Mouse (Mus musculus) neural tube, embryonic 10.5 days (tissue): ENCODE results near the gene Adcy2.

Experiments
- DNase-seq: peaks from one replicate; pipeline ENCODE4 v3.0.0-alpha.2; 2017; ENCODE audit warnings: low spot score; ENCODE audit errors: extremely low spot score

Gene Adcy2

DNA sequence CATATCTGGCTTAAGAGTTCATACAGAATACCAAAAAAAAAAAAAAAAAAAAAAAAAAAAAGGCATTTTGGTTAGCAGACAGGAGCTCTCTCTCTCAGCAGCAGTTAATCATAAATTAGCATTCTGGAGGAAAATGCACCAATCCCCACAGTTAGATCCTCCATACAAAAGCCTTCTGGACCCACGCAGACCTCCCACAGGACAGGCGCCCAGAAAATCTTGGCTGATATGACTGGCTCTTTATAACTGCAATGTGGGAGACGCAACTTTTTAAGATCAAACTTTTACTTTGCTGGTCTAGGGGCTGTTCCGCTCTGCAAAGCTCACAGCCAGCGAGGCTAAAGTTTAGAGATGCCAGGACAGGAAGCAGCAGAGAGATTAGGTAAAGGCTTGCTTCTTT, 37.8 kb downstream of the Adcy2 start:
- DNase-seq: no peak

- DNase-seq: no peak
These were observed 38.8 kb downstream of the Adcy2 start for GRCm38 (mm10) chr13:68960513-68960912.

GRCm38 (mm10) chr13:68959406-68959805, 39.9 kb downstream of the Adcy2 start:
- no peak for DNase-seq

DNA sequence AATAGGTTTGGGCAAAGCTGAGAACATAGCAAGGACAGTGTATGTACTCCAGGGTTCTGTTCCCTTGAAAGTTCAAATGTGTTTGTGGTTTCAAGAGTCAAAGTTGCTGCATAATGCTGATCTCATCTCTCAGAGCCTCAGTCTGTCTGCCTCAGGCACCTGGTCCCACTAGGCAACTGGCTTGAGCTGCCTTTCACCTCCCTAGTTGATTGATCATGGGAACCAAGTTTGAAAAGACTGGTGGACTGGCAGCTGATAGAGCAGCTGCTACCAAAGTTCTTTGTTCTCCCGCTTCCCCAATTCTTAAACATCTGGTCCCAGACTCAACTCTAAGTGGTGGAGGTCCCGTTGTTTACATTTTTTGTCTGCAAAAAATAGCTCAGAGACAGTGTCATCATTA, 56.6 kb downstream of the Adcy2 start:
- DNase-seq: no peak

- DNase-seq: no peak
These were observed 57.9 kb downstream of the Adcy2 start for GRCm38 (mm10) chr13:68941429-68941828.

- DNase-seq: no peak
These were observed 67.1 kb downstream of the Adcy2 start for GRCm38 (mm10) chr13:68932283-68932647.

DNA sequence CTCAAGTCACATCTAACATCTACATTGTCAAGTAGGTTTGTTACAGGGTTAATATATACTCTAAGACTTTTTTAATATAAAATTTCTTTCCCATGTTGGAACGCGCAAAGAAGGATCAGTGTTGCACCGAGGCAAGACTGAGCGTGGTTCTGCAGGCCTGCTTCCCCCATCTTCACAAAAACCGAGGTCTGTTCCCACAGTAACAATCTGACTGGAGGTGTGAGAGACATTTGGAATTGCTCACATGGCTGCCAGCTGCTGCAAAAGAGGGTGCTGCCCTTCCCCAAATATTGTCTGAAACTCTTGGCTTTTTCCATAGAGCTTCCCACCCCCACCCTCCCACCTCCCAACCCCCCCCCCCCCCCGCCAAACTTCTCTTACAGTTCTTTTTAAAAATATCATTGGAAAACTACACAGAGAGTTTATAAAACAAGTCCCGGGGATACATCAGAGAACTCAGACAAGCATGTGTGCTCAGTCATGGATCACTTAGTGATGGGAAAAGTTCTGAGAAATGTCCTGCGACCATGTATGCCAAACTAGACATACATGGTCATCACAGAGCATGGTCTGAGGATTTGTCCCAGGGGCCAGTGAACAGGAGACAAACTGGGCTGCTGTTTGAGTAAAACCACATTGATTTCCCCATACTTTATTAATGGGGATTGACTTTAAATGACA, 67.6 kb downstream of the Adcy2 start:
- no peak for DNase-seq

DNA sequence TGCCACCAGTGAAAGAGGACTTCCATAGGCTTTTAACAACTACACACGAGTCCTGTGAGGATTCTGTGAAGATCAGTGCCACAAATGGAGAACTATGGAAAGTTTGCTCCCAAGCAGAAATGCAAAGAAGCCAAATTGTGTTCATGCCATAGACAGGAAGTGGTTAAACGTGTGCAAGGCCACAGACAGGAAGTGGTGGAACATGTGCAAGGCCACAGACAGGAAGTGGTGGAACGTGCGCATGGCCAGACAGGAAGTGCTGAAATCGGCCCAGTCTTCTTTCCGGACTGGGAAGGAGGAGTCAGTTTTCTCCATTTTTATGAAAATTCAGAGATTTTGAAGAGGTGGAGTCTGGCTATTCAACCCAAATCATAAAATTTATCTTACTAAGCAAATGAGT, 70.9 kb downstream of the Adcy2 start:
- no peak for DNase-seq

DNA sequence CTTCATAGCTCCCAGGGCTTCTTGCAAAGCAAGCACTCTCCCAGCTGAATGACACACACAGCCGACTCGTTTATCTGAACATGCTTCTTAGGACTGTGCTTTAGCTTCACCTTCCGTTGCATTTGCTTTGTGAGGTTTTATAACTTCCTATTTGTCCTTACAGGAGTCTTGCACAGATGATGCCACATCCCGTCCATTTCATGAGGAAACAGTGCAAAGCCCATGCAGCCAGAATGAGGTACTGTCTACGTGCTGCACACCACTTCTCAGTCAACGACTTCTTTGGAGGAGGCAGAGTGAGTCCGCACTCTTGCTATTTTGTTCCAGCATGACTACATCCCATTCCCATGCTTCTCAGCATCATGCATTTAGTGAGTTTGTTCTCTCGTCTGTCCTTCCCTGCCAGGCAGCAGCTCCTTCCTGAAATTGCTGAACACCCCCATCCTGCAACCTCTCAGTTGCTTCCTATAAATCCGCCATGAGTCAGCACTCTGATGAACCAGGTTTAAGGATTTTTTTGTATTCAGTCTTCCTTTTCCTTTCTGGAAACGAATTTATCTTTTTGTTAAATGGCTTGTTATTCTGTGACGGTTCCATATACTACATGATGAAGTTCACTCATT, 85.6 kb downstream of the Adcy2 start:
- DNase-seq: no peak

- no peak for DNase-seq
These were observed 92.7 kb downstream of the Adcy2 start for GRCm38 (mm10) chr13:68906667-68907066.

DNA sequence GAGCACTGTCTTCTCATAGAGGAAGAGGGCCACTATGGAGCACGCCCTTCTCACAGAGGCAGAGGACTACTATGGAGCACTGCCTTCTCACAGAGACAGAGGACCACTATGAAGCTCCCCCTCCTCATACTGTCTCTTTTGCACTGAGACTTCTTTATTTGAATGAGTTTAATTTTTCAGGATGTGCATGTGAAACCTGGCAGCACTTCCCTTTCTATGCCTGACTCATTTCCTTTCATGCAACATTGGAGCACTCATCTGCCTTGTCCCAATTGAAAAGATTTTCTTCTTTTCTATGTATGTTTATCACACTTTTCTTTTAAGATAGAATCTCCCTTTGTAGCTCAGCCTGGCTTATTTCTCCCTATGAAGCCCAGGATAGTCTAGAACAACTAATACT, 96.6 kb downstream of the Adcy2 start:
- DNase-seq: no peak

DNA sequence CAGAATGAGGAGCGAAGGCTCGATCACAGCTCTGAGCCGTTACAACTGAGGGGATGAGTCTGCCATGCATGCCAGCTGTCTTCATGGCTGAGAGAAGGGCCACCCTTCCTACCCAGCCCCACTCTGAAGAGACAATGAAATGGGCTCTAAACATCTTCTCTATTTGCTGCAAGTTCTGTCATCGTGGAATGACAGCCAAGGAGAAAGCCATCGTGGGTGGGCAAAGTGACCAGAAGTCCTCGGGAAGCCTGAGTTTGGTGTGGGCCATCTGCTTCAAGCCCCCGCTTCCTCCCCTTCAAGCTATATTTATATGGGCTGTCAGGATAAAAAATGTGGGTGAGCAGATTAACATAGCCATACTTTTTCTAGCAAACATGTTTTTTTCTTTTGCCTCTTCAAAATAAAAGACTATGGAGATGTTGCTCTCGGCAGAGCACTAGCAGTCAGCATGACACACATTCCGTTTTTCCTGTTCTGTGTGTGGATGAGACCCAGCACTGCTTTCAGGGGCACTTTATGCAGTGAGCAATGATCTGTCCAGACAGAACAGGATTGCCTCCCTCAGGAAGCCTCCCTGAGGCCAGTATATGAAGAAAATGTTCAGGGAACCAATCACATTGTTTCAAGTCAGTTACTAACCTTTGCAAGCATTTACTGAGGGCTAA, 109.3 kb downstream of the Adcy2 start:
- no peak for DNase-seq

- DNase-seq: no peak
These were observed 130.6 kb downstream of the Adcy2 start for GRCm38 (mm10) chr13:68868776-68869175.

DNA sequence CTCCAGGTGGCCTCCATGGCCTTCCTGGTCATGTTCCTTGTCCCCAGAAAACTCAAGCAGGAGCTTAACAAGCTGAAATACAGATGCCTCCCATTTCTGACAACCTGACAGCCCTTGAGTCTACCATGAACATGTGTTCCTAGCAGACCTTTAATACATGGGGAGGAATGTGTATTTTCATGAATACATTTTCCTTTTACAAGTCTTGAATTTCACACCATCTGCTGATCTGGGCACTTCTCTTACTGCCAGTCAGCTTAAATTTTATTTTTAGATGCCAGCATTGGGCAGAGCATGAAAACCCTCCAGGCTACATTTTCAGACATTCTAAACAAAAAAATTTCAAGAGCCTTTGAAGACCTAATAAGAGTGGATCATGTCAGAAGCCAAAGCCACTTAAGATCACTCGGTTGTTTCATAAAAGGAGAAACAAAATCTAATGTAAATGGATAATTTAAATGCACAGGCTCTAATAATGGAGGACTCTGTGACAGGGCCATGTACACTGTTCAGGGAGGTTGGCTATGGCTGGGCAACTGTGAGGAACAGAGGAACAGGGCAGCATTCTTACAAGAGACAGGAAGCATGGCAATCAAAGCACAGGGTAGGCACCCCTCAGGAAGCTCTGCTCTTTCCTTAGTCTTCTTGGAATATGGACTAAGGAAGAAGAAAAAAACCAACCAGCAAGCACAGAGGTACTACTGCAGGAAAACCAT, 131.2 kb downstream of the Adcy2 start:
- DNase-seq: no peak

DNA sequence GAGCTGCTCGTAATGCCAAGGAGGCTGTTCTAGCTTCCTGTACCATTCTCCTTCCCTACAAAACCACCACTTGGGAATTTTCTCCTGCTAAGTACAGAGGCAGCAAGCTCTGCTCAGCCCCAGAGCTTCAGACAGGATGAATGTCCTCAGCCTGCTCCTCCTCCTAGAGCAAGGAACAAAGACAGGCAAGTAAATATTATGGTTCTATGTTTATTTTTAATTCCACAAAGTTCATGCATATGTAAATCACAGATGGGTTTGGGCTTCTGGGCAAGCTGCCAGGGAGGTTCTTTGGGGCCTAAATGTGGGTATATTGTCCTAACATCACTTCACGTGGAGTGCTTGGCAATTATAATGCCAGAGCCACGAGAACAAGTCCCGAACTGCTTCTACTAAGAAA, 139.3 kb downstream of the Adcy2 start:
- no peak for DNase-seq

DNA sequence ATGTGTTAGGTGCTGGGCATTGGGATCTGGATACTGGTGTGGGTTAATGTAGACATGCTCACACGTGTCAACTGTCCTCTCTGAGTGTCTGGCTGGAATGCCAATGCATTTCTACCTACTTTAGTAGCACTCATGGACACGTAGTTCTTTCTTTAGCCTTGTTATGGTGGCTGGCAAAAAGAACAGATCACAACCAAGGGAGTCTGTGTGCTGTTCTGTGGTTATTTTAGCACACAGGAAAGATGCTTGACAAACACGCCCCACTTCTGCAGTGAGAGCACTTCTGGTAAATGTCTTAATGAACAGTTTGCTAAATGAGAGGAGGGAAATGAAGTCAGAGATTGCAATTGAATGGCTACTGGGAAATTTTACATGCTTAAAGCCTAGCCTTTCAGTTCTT, 151.1 kb downstream of the Adcy2 start:
- no peak for DNase-seq

DNA sequence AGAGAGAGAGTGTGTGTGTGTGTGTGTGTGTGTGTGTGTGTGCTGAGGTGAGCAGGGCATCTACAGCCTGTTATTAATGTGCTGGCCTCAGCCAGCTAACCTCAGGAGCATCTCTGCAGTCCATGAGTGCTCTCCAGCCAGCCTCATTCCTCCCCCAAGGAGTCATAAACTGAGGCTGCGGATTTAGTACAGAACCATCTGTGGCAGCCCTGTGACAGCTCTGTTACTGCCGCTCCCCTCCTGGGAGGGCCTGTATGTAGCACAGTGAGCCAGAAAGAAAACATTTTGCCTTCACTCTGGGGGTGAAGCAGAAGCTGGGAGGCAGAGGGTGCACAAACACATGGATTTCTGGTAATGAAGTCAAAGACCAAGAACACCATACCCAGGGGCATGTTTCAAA, 159.8 kb downstream of the Adcy2 start:
- no peak for DNase-seq

DNA sequence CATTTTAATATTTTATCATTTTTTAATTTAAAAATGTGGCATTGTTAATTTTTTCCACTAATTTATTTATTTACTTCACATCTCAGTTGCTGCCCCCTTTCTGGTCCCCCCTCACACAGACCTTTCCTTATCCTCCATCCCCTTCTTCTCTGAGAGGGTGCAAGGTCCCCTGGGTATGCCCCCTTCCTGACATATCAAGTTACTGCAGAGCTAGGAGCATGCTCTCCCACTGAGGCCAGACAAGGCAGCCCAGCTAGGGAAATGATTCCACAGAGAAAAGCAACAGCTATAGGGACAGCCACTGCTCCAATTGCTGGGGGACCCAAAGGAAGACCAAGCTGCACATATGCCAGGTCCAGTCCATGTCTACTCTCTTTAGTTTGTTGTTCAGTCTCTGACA, 163.2 kb downstream of the Adcy2 start:
- DNase-seq: no peak

- no peak for DNase-seq
These were observed 163.8 kb downstream of the Adcy2 start for GRCm38 (mm10) chr13:68835424-68836045.

- DNase-seq: no peak
These were observed 167.2 kb downstream of the Adcy2 start for GRCm38 (mm10) chr13:68832141-68832540.

GRCm38 (mm10) chr13:68830030-68830759, 169.1 kb downstream of the Adcy2 start:
- no peak for DNase-seq
